Mouse (Mus musculus): ENCODE measurements at regions not wholly inside any gene's neighbourhood (a gene's known extent, or its start where the extent isn't known, plus 50 kb on each side); places are given as distances from the start of the nearest gene placed in this dataset.

DNA sequence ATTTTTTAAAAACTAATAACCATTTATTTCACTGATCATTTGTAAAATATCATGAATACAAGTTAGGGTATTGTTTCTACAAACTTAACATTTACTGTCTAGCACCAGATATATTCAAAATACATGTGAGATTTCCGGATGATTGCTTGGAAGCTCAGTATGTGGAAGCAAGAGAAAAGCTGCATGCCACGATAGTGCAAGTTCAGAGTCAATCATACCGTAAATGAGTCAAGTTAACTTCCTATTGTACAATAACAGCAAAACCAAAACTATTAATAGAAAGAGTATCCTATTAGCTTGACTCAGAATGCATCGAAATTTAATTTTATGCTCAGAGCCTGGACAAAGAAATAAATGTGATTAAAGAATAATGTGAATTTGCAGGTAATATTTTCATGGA, 1284.6 kb upstream of the Cited2 start:
- DNase-seq (ENCODE audit: low spot score) (no peak), ATAC-seq (ENCODE audit: insufficient number of reproducible peaks, low FRiP score, low TSS enrichment, low read depth) (no peak)
- no peak overlapping the region for H3K4me2 ChIP-seq (ENCODE audit: low read depth, severe bottlenecking)
- H3K4me3 ChIP-seq (ENCODE audit: low read depth, low read length): no peak overlapping the region
- H3K4me1 ChIP-seq (ENCODE audit: control insufficient read depth, insufficient read depth, low read length): no peaks in the 10 kb centered on the region
- H3K27me3 ChIP-seq (ENCODE audit: control insufficient read depth, insufficient read depth, low read length): no peaks in the 10 kb centered on the region
- H3K9me3 ChIP-seq (ENCODE audit: control insufficient read depth, low read length): no peaks in the 10 kb centered on the region
- H3K36me3 ChIP-seq (ENCODE audit: control insufficient read depth, insufficient read depth, low read length): no peaks in the 10 kb centered on the region
- no peak overlapping the region for H3K27ac ChIP-seq (replicated peaks; ENCODE audit: low read depth, low read length)
- no peak overlapping the region for H3K9ac ChIP-seq (ENCODE audit: low read length)
- WGBS: 86% methylated on average over 4 of the region's 4 CpGs

DNA sequence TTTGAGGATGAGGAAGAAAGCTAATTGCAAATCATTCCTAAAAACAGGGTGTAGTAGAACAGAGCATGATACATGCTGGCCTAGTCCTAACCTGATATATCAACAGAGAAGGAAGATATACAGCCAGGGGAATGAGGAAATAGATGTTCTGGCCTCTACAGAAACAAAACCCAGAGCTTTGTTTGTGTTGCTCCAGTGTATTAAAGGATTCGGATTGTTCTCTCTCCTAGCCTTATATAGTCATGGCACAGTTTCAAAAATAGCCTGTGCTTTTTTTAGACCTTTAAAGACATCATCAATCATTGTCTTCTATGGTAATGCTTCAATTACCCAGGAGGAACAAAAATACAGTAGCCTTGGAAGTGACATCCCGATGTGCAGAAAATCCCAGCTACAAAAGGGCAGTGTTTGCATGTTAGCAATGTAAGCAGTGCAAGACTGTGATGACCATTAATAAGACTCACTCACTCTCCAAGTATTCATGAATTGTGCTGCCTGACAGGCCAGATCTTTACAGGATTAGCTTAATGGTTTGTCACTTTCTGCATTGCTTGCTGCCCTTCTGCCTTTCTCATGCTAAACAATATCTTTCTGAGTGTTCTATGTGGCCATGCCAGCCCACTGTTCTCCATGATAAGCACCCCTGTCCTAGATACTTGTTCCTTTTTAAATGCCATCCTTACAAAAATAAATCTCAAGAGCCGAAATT, 1281.9 kb upstream of the Cited2 start:
- Histone ChIP-seq H3K4me3 (ENCODE audit: low read depth, low read length) (no peak overlapping the region), H3K4me1 (ENCODE audit: control insufficient read depth, insufficient read depth, low read length) (no peaks in the 10 kb centered on the region), H3K27me3 (ENCODE audit: control insufficient read depth, insufficient read depth, low read length) (no peaks in the 10 kb centered on the region), H3K9me3 (ENCODE audit: control insufficient read depth, low read length) (no peaks in the 10 kb centered on the region), H3K9ac (ENCODE audit: low read length) (no peak overlapping the region), H3K27ac (replicated peaks; ENCODE audit: low read depth, low read length) (no peak overlapping the region), H3K36me3 (ENCODE audit: control insufficient read depth, insufficient read depth, low read length) (no peaks in the 10 kb centered on the region), H3K4me2 (ENCODE audit: low read depth, severe bottlenecking) (no peak overlapping the region)
- DNase-seq (ENCODE audit: low spot score) (no peak), ATAC-seq (ENCODE audit: insufficient number of reproducible peaks, low FRiP score, low TSS enrichment, low read depth) (no peak)
- 65% methylated on average over 3 of the region's 3 CpGs for WGBS

DNA sequence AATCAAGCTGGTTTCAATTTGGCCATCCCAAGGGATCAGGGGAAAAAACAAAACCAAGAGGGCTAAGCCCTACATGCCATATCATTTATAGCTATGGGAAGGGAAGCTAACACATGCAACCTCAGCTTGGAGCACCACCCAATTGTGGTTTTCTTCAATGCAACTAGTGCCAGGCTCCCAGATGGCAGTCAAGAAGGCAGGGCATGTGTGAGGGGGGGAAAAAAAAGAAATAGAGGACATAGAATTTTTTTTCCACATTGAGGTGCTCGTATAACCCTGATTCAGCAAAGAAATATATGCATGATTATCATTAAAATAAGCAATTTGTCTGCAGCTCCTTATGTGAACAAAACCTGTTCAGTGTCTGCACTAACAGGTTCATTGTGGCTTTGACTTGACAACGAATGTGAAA, 1281.4 kb upstream of the Cited2 start:
- Histone ChIP-seq H3K27ac (replicated peaks; ENCODE audit: low read depth, low read length) (no peak overlapping the region), H3K9ac (ENCODE audit: low read length) (no peak overlapping the region), H3K4me2 (ENCODE audit: low read depth, severe bottlenecking) (no peak overlapping the region), H3K4me3 (ENCODE audit: low read depth, low read length) (no peak overlapping the region), H3K27me3 (ENCODE audit: control insufficient read depth, insufficient read depth, low read length) (no peaks in the 10 kb centered on the region), H3K4me1 (ENCODE audit: control insufficient read depth, insufficient read depth, low read length) (no peaks in the 10 kb centered on the region), H3K9me3 (ENCODE audit: control insufficient read depth, low read length) (no peaks in the 10 kb centered on the region), H3K36me3 (ENCODE audit: control insufficient read depth, insufficient read depth, low read length) (no peaks in the 10 kb centered on the region)
- DNase-seq (ENCODE audit: low spot score) (no peak), ATAC-seq (ENCODE audit: insufficient number of reproducible peaks, low FRiP score, low TSS enrichment, low read depth) (no peak)
- WGBS: 81% methylated on average over 2 of the region's 2 CpGs

DNA sequence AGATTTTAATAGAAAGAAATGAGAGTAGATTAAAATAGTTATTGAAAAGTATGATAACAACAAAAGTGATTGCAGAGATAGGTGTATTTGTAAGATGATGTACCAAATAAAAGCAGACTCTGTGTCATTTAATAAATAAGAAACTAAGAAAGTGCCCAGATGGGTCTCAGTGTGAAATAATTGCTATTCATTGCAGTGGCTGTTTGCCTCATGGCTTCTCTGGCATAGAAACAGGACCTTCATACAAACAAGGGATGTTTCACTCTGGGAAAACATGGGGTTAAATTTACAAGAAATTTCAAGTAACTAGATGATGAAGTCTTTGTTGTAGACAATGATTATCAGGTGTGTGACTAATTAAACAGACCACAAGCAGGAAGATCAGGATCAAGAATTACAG, 1279.1 kb upstream of the Cited2 start:
- Histone ChIP-seq H3K4me1 (ENCODE audit: control insufficient read depth, insufficient read depth, low read length) (no peaks in the 10 kb centered on the region), H3K4me3 (ENCODE audit: low read depth, low read length) (no peak overlapping the region), H3K27me3 (ENCODE audit: control insufficient read depth, insufficient read depth, low read length) (no peaks in the 10 kb centered on the region), H3K9me3 (ENCODE audit: control insufficient read depth, low read length) (no peaks in the 10 kb centered on the region), H3K4me2 (ENCODE audit: low read depth, severe bottlenecking) (no peak overlapping the region), H3K27ac (replicated peaks; ENCODE audit: low read depth, low read length) (no peak overlapping the region), H3K9ac (ENCODE audit: low read length) (no peak overlapping the region), H3K36me3 (ENCODE audit: control insufficient read depth, insufficient read depth, low read length) (no peaks in the 10 kb centered on the region)
- no peak for ATAC-seq (ENCODE audit: insufficient number of reproducible peaks, low FRiP score, low TSS enrichment, low read depth)
- no peak for DNase-seq (ENCODE audit: low spot score)

DNA sequence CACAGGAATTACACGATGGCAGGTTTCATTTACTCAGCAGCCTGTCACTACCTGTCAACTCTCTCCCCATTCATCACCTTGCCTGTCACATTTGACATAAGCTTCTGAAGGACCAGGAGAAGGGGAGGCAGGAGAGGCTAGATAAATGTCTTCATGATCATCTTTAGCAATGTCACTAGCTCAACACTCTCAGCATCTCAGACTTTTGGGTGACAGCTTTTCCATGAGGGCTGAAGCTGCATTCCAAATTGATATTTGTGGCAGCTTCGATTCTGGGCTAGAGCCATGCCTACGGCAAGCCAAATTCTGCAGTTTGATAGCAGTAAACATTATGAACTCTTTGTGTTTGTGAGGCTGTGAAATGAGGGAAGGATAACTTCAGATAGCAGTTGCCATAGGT, 1255.1 kb upstream of the Cited2 start:
- Histone ChIP-seq H3K27me3 (ENCODE audit: control insufficient read depth, insufficient read depth, low read length) (no peaks in the 10 kb centered on the region), H3K36me3 (ENCODE audit: control insufficient read depth, insufficient read depth, low read length) (no peaks in the 10 kb centered on the region), H3K4me2 (ENCODE audit: low read depth, severe bottlenecking) (no peak overlapping the region), H3K4me3 (ENCODE audit: low read depth, low read length) (no peak overlapping the region), H3K4me1 (ENCODE audit: control insufficient read depth, insufficient read depth, low read length) (no peaks in the 10 kb centered on the region), H3K9me3 (ENCODE audit: control insufficient read depth, low read length) (no peaks in the 10 kb centered on the region), H3K9ac (ENCODE audit: low read length) (no peak overlapping the region), H3K27ac (replicated peaks; ENCODE audit: low read depth, low read length) (no peak overlapping the region)
- WGBS: 73% methylated on average over 3 of the region's 3 CpGs
- ATAC-seq (ENCODE audit: insufficient number of reproducible peaks, low FRiP score, low TSS enrichment, low read depth) (no peak), DNase-seq (ENCODE audit: low spot score) (no peak)

DNA sequence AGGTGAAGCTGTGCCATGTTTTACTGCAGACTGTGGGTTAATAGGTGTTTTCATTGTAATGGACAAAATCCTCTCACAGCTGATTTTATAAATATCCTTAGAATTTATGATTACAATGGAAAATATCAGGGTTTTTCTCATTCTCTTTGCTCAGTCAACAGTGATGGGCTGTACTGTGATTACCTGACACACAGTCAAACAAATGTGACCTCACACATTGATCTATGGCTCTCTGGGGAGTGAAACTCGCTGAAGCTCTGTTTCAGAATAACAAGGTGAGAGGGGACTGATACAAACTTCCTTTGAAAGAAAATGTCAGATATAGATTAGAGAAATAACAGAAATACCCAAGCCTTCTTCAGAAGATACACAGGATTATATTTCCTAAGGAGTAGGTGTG, 1253.3 kb upstream of the Cited2 start:
- H3K4me1 ChIP-seq (ENCODE audit: control insufficient read depth, insufficient read depth, low read length): no peaks in the 10 kb centered on the region
- no peaks in the 10 kb centered on the region for H3K27me3 ChIP-seq (ENCODE audit: control insufficient read depth, insufficient read depth, low read length)
- H3K36me3 ChIP-seq (ENCODE audit: control insufficient read depth, insufficient read depth, low read length): no peaks in the 10 kb centered on the region
- H3K9ac ChIP-seq (ENCODE audit: low read length): no peak overlapping the region
- H3K27ac ChIP-seq (replicated peaks; ENCODE audit: low read depth, low read length): no peak overlapping the region
- ATAC-seq (ENCODE audit: insufficient number of reproducible peaks, low FRiP score, low TSS enrichment, low read depth) (no peak), DNase-seq (ENCODE audit: low spot score) (no peak)
- H3K4me2 ChIP-seq (ENCODE audit: low read depth, severe bottlenecking): no peak overlapping the region
- 61% methylated on average over 1 of the region's 1 CpGs for WGBS
- H3K9me3 ChIP-seq (ENCODE audit: control insufficient read depth, low read length): no peaks in the 10 kb centered on the region
- H3K4me3 ChIP-seq (ENCODE audit: low read depth, low read length): no peak overlapping the region

DNA sequence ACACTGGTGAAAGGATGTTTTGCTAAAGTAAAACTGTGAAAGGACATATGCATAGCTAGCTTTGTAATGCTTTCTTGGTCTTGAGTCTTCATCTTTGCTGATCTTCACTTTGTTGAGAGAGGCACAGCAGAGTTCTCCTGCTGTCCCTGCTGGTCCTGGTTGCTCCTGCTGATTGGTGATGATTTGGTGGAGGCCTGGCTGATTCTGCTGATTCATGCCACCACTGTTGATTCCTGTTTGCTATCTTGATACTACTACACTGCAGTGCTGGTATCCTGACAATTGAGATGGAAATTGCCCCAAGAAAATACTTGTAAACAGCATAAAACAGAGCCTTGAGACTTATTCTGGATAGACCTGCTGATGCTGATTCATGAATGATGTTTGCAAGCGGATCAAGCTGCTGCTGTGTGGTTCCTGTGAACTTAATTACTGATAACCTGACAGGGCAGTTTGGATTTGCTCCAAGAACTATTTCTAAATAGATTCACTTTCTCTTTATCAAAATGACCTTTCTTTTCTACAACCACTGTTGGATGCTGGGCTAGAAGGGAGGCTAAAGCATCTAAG, 1249.0 kb upstream of the Cited2 start:
- WGBS: 77% methylated on average over 1 of the region's 1 CpGs

DNA sequence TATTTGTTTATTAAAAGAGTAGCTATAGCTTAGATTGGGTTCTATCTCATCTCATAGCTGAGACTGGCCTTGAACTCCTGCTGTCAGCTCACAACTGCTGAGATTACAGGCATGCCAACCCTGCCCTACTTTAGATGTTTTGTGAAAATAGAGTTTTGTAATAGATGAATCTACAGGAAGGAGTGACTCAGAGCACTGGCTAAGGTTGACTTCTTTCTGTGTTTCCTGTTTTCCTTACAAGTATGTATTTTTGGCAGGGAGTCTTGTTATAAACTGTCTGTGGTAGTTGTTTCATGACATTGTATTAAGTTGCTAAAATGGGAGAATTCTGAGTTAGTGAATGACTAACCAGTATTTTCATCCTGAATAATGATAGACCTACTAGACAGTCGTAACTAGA, 1224.4 kb upstream of the Cited2 start:
- H3K4me3 ChIP-seq (ENCODE audit: low read depth, low read length): no peak overlapping the region
- no peaks in the 10 kb centered on the region for H3K4me1 ChIP-seq (ENCODE audit: control insufficient read depth, insufficient read depth, low read length)
- DNase-seq (ENCODE audit: low spot score): no peak
- H3K27me3 ChIP-seq (ENCODE audit: control insufficient read depth, insufficient read depth, low read length): no peaks in the 10 kb centered on the region
- H3K9ac ChIP-seq (ENCODE audit: low read length): no peak overlapping the region
- H3K36me3 ChIP-seq (ENCODE audit: control insufficient read depth, insufficient read depth, low read length): no peaks in the 10 kb centered on the region
- H3K9me3 ChIP-seq (ENCODE audit: control insufficient read depth, low read length): no peaks in the 10 kb centered on the region
- H3K4me2 ChIP-seq (ENCODE audit: low read depth, severe bottlenecking): no peak overlapping the region
- ATAC-seq (ENCODE audit: insufficient number of reproducible peaks, low FRiP score, low TSS enrichment, low read depth): no peak
- no peak overlapping the region for H3K27ac ChIP-seq (replicated peaks; ENCODE audit: low read depth, low read length)
- 98% methylated on average over 1 of the region's 1 CpGs for WGBS

More for the DNA sequence above, 1249.0 kb upstream of the Cited2 start:
- Histone ChIP-seq H3K4me1 (ENCODE audit: control insufficient read depth, insufficient read depth, low read length) (no peaks in the 10 kb centered on the region), H3K27me3 (ENCODE audit: control insufficient read depth, insufficient read depth, low read length) (no peaks in the 10 kb centered on the region), H3K9ac (ENCODE audit: low read length) (no peak overlapping the region), H3K4me3 (ENCODE audit: low read depth, low read length) (no peak overlapping the region), H3K36me3 (ENCODE audit: control insufficient read depth, insufficient read depth, low read length) (no peaks in the 10 kb centered on the region), H3K27ac (replicated peaks; ENCODE audit: low read depth, low read length) (no peak overlapping the region), H3K4me2 (ENCODE audit: low read depth, severe bottlenecking) (no peak overlapping the region), H3K9me3 (ENCODE audit: control insufficient read depth, low read length) (no peaks in the 10 kb centered on the region)
- ATAC-seq (ENCODE audit: insufficient number of reproducible peaks, low FRiP score, low TSS enrichment, low read depth): no peak
- DNase-seq (ENCODE audit: low spot score): no peak

DNA sequence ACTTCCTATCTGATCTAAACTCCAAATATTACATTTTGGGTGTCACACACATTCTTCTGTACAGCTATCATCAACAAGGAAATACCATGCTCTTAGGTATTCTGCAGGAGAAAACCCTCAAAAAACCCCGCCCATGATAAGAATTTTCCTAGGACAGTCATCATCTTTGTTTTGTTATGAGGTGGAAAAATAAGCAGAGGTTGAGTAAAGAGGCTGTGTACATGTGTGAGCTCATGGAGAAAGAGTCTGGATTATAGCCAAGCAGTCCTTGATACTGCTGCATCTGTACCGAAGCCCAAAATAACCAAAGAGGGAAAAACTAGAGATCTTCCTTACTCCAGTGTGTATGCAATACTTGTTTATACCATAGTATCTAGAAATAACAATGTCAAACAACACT, 1215.3 kb upstream of the Cited2 start:
- H3K9ac ChIP-seq (ENCODE audit: low read length): no peak overlapping the region
- H3K27me3 ChIP-seq (ENCODE audit: control insufficient read depth, insufficient read depth, low read length): no peaks in the 10 kb centered on the region
- no peak for ATAC-seq (ENCODE audit: insufficient number of reproducible peaks, low FRiP score, low TSS enrichment, low read depth)
- WGBS: 82% methylated on average over 2 of the region's 2 CpGs
- H3K4me2 ChIP-seq (ENCODE audit: low read depth, severe bottlenecking): no peak overlapping the region
- H3K27ac ChIP-seq (replicated peaks; ENCODE audit: low read depth, low read length): no peak overlapping the region
- H3K36me3 ChIP-seq (ENCODE audit: control insufficient read depth, insufficient read depth, low read length): no peaks in the 10 kb centered on the region
- no peak overlapping the region for H3K4me3 ChIP-seq (ENCODE audit: low read depth, low read length)
- no peak for DNase-seq (ENCODE audit: low spot score)
- H3K9me3 ChIP-seq (ENCODE audit: control insufficient read depth, low read length): no peaks in the 10 kb centered on the region
- no peaks in the 10 kb centered on the region for H3K4me1 ChIP-seq (ENCODE audit: control insufficient read depth, insufficient read depth, low read length)
